Mouse (Mus musculus) embryonic fibroblast, embryonic 13.5 days (primary cell): ENCODE data around the gene Adam12.

Source experiments
- CTCF ChIP-seq: IDR thresholded peaks from 2 replicates; pipeline ENCODE4 v1.5.1; 2011; ENCODE audit warnings: mild to moderate bottlenecking, control low read depth, low read length, moderate library complexity, borderline replicate concordance; ENCODE audit not compliant: insufficient read depth
- POLR2A ChIP-seq: IDR thresholded peaks from 2 replicates; pipeline ENCODE4 v1.6.1; 2011; ENCODE audit warnings: low read depth, mild to moderate bottlenecking, control low read depth, low read length, moderate library complexity

DNA sequence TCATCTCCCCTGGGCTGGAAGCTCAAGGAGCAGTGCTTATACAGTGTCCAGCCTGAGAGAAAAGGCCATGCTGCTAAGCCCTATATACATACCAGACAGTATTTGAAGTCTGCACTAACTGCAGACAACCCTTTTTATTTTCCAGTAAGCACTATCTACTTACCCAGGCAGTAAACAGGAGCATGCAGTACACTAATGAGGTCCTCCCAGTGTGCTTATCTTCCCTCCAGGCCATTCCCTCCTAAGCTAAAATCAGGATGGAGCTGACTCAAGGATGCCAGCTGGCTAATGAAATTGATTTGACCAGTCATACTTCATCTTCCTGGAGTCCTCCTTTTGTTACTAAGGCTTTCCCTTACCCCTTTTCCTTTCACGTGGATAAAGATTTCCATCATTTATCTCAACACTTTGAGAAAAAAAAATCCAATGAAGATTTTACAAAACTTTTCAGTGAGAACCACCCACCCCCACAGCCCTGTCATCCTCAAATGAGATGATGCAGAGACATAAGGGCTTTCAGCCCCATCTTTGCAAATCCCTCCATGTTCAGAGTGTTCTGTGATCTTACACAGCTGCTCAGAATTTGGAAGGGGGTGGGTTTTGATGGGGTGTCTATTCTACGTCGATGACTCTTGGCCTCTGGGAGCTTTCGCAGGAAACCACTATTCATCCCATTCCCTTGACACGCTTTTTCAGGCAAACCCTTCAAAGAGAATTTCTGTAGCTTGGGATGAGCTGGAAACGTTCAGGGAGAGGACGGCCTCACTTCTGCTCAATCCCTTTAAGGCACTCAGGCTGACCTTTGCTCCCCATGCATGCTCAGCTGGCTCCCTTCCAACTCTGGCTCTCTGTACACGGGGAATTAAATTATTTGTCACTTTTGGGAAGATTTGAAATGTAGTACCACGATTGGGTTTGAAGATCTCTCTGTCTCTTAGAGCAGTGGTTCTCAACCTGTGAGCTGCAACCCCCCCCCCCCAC, 277.5 kb downstream of the Adam12 start:
- TF ChIP-seq CTCF (no peak), POLR2A (no peak)
